Mouse (Mus musculus): ENCODE data around the gene Cacna1g.

Gene Cacna1g

DNA sequence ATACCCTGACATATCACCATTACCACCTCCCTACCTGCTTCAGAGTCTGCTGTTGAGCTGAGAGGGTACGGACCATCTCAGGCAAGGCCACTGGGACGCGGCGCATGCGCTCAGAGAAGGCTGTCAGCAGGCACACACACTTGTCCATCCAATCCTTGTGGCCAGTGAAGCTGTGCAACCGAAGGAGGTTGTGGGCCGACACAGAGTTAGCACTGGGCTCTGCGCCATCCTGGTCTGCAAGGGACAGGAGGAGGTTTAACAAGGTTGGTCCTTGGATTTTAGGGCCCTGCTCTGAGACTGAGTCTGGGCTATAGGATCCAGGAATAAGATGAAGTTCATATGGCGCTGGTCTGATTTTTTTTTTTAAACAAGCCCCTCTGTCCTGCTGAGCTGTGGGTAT, 6.4 kb upstream of the Cacna1g start:
- no peak for DNase-seq (ENCODE audit: low spot score)

DNA sequence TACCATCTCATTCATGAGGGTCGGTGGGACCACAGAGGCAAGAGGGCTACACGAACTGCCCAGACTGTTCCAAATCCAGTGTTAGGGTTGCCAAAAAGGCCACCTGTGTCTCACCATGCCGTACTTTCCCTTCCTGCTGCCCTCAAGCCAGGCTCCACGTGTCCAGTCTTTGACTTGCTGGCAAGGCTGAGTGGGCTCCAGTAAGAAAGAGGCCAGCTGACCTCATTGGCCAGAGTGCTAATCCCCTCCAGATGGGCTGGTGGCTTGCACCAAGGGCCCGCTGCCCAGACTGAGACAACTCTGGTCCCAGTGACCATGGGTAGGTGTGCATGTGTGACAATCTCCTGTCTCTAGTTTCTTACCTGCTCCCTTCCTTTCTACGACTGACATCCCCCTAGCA, 3.7 kb upstream of the Cacna1g start:
- no peak for DNase-seq (ENCODE audit: low spot score)

DNA sequence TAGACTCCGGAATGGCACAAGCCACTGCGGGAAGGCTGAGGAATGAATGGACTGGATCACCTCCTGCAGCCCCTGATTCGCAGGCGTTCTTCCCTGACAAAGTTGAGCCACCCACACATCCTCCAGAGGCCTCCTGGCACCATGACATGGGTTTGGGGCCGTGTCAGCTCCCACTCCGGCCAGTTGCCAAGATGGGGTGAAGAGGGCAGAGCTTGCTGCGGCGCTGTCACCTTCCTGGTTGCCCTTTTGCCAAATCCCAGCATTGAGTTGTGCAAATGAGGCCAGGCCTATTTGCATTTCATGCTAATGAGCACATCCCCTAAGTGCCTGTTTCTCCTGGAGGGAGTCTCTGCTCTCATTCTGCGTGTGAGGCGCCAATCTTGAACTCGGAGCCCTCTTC, 1.7 kb upstream of the Cacna1g start:
- DNase-seq (ENCODE audit: low spot score) = no peak

DNA sequence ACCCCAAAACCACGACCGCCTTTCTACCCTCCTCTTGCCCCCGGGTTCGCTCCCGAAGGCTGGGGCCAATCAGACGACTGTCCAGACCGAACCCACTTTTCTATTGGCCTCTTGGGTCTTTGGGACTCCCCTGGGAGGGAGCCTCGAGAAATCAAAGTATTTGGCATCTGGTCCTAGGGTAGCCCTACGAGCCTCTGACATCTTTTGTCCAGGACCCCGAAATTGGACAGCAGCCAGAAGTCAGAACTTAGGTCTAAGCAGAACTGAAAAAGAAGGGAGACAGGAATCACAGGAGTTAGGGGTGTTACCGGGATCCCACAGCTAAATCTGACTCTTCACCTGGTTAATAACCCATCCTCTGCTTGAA, 529 bp upstream of the Cacna1g start:
- no peak for DNase-seq (ENCODE audit: low spot score)

DNA sequence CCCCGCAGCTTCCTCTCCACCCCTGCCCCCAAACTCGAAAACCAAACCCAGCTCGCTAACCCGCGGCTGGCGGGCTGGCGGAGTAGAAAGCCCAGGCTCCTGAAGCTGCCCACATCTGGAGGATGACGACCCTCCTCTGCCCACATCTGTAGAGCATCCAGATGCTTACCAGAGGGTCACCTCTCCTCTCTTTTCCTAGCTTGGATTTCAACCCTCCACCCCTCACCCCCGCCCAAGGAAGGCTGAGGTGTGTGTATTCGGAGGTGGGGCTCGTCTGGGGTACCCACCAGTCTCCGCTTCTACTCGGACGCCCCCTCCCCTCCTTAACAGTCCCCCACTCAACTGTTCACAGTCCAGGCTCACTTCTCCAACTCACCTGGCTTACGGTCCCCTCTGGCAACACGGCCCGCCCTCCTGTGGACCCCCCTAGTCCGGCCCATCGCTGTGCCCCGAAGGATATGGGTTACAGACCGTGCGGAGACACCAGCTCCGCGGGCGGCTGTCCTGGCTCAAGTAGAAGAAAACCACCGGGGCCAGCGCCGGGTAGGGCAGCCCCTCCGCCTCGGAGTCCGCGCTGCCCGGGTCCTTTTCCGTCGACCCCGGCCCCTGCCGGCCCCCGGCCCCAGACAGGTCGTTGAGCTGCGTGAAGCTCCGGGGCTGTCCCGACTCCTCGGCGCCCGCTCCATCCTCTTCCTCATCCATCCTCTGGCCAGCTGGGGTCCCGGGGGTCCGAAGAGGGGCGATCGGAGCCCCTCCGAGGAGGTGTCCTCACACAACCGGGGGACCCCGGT, 887 bp downstream of the Cacna1g start:
- no peak for DNase-seq (ENCODE audit: low spot score)

DNA sequence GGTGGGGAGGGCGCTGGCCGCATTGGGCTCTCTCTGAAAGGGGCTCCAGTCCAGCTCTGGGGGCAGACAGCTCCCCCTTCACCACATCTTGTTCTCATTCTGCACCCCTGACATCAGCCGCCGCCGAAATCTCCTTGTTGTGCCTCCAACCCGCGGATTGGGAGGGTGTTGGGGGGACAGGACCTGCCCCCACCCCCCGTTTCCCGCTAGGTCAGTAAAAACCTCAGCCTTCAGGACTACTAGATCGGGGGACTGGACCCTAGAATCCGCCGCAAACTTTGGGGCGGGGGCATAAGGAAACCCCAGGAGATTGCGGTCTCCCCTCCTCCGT, 1.4 kb downstream of the Cacna1g start:
- no peak for DNase-seq (ENCODE audit: low spot score)

DNA sequence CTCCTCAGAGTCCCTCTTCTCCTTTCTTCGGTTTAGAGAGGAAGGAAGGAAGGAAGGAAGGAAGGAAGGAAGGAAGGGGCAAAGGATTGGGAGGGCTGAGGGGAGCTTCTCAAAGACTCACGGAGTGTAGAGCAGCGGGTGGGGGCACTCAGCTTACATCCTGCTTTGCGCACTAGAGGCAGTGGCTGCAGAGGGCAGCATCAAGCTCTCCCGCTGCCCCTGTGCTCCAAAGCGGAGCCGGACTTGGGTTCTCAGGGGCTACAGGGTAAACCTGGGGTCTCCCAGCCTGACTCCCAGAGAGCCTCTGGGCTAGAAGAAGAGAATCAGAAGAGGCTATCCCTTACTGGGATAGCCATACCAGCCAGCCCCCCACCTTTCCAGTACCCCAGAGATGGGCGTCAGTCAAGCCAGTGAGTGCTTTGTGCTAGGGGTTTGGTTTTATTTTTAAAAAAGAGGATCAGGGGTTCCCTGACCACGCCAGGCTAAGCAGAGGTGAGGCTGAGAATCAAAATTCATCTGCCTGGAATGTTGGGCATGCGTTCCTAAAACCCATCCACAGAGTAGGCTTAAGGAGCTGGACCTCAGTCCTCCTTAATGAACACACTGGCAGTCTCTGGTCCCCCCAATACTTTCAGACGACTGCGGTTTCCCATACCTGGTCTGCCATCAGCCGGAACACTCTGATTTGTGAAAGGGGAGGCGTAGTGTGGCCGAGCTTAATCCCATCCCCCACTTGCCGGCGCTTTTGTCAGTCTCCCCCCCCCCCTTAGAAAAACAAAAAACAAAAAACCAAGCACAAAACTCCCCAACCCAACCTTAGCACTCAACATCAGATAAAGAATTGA, 2.0 kb downstream of the Cacna1g start:
- no peak for DNase-seq (ENCODE audit: low spot score)

DNA sequence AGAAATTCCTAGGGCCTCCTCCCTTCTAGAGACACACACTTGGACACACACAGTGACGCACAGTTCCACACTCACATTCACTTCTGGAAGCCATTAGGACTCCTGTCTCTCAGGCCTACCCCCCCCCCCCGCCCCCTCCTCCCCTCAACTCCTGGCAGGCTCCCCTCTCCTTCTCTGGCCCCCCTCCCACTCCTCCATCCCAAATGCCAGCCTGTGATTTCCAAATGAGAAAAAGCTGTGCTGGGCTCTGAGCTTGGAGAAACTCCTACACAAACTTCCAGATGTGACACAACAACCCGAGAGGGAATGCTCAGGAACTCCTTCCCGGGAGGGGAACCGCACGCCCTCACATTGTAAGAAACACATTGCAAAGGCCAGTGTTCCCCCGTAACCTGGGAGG, 3.6 kb downstream of the Cacna1g start:
- DNase-seq (ENCODE audit: low spot score) = no peak

DNA sequence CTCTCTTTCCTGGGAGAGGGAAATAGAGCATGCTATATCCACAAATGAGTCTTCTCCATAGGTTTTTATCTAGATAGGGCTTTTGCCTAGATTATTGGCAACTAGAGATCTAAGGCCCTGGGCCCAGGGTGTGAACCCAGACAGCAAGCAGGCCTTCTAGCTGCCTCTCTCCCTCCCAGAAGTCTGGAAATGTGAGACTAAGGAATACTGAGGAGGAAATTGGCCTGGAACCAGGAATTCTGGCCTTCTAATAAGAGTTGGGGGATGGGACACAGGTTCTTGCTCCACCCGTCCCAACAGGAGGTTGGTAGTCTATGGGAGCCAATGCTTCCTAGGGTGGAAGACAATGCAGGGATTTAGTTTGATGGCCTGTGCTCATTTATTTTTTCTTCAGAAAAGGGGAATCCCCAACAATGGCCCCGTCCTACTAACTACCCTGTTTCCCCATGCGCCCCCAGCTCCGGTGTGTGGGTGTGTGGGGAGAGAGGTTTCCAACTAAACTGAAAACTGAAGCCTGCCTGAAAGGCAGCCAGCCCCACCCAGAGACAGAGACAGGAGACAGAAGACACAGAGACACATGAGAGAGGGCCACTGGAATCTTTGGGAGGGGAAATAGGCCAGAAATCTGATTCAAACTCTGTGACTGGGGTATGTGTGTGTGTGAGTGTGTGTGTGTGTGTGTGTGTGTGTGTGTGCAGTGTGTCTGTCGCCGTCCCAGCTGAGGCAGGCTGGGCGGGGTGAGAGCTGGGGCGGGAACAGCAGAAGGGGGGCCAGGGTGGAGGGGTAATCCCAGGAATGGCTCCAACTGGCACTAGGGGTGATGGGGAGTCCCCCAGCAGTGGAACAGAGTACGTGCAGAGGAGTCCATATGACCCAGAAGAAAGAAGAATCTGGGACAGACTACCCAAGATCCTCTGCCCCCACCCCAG, 4.6 kb downstream of the Cacna1g start:
- DNase-seq (ENCODE audit: low spot score) = no peak

DNA sequence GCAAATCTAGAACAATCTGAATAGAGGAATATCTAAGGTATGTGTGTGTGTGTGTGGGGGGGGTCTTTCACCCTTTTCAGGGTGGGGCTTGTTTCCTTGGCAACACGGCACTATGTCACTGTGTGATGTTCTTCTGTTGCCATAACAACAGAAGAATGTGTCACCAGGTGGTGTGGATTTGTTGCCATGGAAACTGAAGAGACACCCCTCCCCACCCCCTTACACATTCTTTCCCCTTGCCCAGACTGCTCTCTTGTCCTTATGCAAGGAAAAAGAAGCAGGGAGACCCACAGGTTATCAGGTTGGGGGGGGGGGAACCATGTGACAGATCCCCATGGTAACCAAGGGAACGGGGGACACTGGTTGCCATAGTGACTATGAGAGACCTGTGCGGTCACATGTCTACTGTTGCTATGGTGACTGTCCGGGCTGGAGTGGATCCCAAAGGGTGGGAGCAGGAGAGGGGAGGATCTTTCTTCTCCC, 5.4 kb downstream of the Cacna1g start:
- DNase-seq (ENCODE audit: low spot score) = no peak

DNA sequence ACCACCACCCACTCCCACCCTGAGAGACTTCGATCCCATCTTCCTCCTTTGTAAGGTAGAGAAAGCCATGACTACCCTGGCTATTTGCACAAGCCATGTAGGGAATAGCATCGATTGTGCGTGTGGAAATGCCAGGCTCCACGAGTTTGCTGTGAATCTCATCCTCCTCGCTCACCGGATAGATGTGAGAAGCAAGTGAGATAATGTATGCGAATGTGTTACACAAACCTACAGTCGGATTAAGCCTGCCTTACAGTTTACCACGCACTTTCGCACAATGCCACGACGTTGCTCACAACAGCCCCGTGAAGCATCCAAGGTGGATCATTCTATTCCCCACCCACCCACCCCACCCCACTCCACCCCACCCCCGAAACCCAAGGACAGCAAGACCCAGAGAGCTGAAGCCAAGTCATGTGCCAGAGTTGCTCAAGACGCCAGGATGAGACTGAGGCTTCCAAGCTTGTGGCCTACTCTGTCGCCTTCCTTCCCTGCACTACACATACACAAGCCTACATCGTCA, 7.6 kb downstream of the Cacna1g start:
- DNase-seq (ENCODE audit: low spot score) = no peak

DNA sequence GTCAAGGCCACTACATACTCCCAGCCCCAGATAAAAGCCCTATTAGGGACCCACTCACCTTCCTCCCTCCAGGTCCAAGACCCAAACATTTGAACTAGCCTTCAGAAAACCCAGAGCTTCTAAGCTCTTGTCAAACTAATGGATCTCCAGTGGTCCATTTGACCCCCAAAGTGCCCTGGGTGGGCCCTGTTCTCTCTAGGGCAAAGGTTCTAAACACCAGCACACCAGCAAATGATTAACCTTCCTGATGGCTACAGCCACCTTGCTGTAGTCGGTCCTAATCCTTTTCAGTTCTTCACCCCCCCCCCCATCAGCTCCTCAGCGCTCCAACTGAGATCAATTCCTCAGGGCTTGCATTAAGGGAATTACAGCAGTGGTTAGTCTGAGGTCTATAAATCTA, 9.8 kb downstream of the Cacna1g start:
- DNase-seq (ENCODE audit: low spot score) = no peak

DNA sequence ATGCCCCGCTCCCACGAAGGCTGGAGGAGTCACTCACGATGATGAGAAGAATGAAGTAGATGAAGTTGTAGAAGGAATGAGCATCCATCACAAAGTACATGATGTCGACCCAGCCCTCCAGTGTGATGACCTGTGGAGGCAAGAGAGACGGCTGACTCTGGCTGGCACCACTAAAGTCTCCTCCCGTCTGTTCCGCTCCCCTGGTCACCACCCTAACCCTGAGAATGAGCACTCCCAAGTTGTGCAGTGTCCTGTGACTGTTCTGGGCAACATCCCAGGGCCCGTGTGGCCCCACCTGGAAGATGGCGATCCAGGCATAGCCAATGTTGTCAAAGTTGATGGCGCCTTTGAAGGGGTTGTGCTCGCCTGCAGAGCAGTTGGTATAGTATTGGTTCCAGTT, 12.1 kb downstream of the Cacna1g start:
- DNase-seq (ENCODE audit: low spot score) = no peak

DNA sequence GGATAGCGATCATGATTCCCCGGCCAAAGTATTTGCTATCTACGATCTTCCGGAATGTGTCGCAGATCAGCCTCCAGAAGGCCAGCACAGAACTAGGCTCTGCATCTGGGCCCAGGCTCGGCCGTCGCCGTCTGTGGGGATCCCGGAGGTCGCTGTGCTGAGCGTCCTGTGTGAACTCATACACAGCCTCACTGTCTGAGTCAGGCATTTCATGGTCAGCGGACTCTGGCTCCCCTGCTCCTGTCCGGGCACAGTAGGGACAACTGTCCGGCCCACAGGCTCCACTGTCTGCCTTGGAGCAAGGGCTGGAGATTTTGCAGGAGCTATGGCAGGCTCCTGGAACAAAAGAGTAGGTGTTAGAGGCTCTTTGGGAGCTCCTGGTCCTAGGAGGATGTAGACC, 17.0 kb downstream of the Cacna1g start:
- no peak for DNase-seq (ENCODE audit: low spot score)

DNA sequence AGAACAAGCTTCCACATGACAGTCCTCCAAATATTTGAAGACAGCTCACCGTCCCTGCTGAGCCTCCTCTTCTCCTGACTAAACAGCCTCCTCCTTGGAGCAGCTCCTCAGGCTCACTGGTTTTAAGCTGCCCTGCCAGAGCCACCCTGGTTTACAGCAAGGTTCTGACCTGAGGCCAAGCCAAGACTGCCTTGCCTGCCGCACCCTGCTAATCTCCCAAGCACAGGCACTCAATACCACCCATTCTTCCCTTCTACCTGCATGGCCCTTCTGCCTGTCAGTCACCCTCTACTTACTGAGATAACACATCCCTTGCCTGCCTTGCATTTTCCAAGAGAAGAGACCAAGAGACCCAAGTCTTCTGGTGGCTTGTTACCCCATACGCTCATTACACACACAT, 17.7 kb downstream of the Cacna1g start:
- DNase-seq (ENCODE audit: low spot score) = no peak

DNA sequence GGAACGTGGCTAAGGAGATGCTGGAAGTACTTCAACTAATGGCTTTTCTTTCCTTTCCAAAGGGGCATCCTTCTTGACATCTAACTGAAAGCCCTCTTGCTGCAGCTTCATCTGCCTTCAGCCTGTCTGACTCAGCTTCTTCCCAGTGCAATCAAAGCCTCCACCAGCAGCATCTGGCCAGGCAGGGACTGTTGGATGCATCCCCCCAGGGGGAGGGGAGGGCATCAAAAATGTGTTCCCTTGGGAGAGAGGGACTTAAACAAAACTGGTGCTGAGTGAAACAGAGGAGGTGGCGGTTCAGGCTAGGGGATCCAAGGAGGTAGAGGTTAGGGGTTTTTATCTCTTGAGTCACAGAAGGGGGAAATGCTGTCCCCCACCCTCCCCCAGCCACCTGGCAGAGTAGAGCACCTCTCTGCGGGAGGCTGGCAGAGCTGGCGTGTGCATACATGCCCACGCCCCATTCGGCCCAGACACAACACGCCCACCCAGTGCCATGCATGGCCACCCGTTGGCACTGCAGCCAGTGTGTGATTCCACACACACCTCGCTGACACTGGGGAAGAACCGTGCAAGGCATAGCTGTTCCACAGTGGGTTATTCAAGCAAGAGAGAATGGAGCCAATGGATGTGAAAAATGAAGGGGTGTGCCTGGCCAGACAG, 18.7 kb downstream of the Cacna1g start:
- no peak for DNase-seq (ENCODE audit: low spot score)

DNA sequence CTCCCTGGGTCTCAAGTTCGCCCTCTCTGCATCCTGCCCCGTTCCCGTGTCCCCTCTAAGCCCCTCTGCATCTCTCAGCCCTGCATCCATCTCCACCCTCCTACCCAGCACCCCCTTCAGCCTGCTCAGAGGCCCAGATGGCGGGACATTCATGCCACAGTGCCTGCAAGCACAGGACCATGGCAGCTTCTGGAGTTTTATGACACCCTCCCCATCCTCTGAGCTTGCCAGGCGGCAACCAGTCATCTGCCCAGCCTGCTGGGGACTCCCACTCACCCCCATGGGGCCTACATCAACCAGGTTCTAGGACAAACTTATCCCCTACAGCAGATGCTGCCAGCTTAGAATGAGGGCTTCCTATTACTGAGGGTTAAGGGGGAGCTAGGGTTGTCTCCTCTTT, 19.2 kb downstream of the Cacna1g start:
- DNase-seq (ENCODE audit: low spot score) = no peak

DNA sequence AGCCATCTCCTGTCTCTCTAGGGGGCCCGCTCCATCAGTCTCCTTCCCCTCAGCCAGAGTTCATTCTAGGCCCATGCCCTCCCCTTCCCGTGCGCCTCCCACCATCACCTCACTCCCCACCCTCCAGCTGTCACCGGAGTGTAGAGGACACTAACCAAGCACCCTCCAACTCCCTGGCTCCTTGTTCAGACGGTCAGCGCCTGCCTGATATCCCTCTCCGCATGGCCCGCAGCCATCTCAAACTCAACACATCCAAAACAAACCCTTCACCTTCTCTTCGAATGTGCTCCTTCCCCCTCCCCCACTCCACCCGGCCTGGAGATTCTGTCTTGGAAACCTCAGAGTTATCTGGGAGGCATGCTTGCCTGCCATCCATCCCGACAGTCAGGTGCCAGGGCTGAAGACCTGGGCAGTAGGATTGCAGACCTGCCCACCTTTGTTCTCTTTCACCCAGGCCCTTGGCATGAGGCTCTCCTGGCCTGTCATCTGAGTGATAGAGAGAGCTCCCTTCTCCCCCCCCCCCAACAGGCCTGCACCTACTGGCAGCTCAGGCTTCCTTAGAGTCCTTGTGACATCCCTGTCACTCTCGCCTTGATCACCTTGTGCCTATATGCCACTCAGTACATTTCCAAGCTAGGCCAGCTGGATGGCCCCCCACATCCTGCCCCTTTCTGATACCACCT, 22.8 kb downstream of the Cacna1g start:
- no peak for DNase-seq (ENCODE audit: low spot score)

DNA sequence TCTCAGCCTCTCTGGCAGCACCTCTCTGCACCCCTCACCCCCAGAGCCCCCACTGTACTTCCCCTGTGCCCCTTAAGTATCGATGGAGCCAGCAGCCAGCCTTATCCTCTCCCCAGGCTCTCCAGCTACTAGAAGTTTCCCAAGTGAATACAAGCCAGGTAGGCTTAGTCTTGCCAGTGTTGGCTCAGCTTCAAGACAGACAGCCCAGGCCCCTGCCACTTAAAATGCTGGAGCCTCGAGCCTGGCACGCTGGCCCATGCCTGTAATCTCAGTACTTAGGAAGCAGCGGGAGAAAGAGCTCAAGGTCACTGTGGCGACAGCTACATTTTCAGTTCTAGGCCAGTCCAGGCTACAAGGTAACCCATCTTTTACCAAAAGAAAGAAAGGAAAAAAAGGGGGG, 24.1 kb downstream of the Cacna1g start:
- no peak for DNase-seq (ENCODE audit: low spot score)

DNA sequence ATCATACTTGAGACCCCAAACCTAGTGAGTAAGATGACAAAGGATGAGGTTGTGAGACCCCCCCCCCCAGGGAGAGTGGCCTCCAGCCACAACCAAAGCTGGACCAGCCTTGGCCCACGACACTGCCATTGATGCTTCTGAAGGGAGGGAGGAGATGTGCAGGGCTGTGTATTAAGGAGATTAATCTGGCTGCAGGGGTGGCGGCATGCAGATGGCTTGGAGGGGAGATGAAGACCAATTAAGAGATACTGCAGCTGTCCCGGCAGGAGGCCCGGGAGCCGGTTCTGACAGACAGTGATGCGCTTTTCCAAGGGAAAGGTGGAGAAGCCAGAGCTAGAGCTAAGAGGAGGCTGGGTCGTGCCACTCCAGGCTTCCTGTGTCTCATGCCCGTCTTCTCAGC, 24.8 kb downstream of the Cacna1g start:
- no peak for DNase-seq (ENCODE audit: low spot score)

DNA sequence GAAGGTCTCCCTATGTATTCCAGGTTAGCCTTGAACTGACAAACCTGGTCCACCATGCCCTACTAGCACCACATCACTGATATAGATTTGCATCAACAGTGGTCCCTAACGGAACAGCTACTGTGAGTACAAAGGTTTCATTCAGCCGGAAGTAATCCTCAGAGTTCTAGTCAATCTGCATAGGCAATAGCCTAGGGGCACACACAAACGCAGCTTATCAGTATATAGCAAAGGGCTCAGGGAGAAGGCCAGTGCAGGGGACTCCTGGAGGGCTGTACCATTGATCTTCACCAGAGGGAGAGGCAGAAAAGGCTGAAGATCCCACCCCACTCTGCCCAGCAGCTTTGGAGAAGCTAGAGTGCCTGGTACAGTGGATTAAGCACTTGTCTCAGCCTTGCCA, 27.0 kb downstream of the Cacna1g start:
- DNase-seq (ENCODE audit: low spot score) = no peak

All from ovary, adult 18-20 months (tissue).